1 mouse cellular context compared by ENCODE assay signal in the genomic region with DNA sequence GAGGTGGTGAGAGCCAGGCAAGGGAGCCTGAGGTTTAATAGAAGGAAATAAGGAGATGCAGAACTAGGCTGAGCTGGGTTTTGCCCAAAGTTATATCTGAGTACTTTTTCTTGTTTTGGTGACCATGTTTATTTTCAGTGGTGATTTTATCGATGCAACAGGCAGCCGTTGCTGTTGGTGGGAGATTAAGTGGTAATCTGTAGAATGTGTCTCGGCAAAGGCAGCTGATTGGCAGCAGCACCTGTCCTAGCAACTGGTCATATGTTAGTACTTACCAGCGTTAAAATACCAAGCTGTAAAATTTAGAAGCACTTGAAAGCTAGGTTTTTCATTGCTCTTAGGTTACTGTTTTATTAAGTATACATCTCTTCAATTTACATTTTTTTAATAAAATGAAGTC.
TF ChIP-seq lines count a peak whose summit lies in the region.

No protein-coding gene starts in this region.

TF ChIP-seq in myocyte, 11 proteins besides CTCF, POLR2A, EP300 and RAD21 (continued from another document):
- TF ChIP-seq CEBPB (IDR thresholded peaks at IDR 0.05; ENCODE audit: insufficient read depth, poor library complexity, severe bottlenecking): no peak; the same call in 1 of the 2 replicates
- TF ChIP-seq MYOD1 (IDR thresholded peaks at IDR 0.05; ENCODE audit: control insufficient read depth in 1 of 3, insufficient read length in 2 of 3, low read depth in 2 of 3): peak; percentile 99
- TF ChIP-seq MYOG (IDR thresholded peaks at IDR 0.05; ENCODE audit: control insufficient read depth in 1 of 3, insufficient read depth in 1 of 3, insufficient read length in 2 of 3, low read depth in 2 of 3): peak in 2 of 3 experiments; percentile 63 to 79
